Mouse (Mus musculus): ENCODE results near the gene Ndufa3. TPM values are rescaled to one million over a fixed set of nuclear protein-coding genes. Genes with fewer than 3 reads are reported as not detected.
"Not testable (repeated sequence)": the region's sequence is repeated elsewhere in the genome, so short reads cannot be mapped to it uniquely, and the experiment has no call there.

Ndufa3 gene
- 425 and 461 TPM in 2 replicates for polyA plus RNA-seq (2015; fragmentation: Nextera tagmentation; extraction: Ambion mirVana)

DNA sequence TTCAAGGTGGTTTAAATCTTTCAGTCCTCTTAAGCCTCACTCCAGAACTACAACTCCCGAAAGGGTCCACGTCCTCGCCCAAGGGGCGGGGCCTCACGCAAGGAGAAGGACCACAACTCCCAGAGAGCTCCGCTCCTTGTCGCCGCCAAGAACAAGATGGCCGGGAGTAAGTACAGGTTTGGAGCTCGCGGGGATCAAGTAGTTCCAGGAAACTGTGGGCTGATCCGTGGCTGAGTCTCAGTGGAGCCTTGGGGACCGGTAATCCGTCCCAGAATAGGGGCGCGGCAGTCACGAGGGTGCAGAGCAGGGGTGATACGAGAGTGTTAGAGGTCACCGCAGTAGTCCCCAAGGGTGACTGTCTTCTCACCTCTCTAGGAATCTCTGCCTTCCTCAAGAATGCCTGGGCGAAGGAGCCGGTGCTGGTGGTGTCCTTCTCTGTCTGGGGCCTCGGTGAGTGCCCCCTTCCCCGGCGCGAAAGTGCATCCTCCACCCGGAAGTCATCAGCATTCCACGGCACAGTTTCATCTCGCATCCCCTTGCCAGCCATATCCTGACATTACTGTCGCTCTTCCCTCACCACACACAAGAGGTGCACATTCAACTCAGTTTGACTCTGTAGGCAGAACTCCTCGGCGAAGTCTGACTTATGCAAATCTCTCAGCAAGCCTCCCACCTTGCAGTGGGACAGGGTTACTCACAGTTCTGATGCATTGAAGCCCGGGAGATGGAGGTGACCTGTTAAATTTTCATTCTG lies at the start of gene Ndufa3:
Ndufa3 (plus strand) TSS at position 132 of the 754 bp plus-strand sequence.
- H3K27me3 ChIP-seq, result no peaks in the 10 kb centered on the region
- H3K27ac ChIP-seq, result peak within 1 kb of the TSS; percentile 71
- H3K9me3 ChIP-seq, result no peaks in the 10 kb centered on the region
- H3K4me3 ChIP-seq, result peak within 1 kb of the TSS; percentile 72
- peaks cover 13% of the 10 kb centered on the region; the same call in 1 of the 2 replicates for H3K4me1 ChIP-seq
- under 1% methylated on average over 32 of the region's 32 CpGs for WGBS
- peak within 1 kb of the TSS; percentile 85 for H3K9ac ChIP-seq
- H3K4me2 ChIP-seq, result peak within 1 kb of the TSS; percentile 82
- peak; percentile 90 for ATAC-seq (ENCODE audit: insufficient number of reproducible peaks, low FRiP score, low TSS enrichment, low read depth)
- peaks cover 26% of the 10 kb centered on the region for H3K36me3 ChIP-seq

DNA sequence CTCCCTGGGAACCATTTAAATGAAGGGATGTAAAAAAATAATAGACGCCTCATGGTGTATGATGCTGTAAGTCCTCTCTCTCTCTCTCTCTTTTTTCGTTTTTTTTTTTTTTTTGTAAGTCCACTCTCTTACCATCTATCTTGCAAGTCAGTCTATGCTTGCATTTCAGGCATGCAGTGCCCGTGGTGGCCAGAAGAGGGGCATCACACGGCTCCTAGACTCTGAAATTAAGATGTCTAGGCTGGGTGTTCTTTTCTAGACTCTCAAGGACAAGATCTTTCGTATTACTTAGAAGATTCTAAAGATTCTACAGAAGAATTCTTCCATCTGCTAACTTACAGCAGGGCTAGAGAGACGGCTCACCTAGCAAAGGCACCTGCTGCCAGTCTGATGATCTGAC lies 47.4 kb upstream of the Ndufa3 start:
- Histone ChIP-seq H3K9me3 (no peaks in the 10 kb centered on the region), H3K27ac (no peak overlapping the region), H3K9ac (no peak overlapping the region), H3K4me2 (no peak overlapping the region), H3K4me3 (no peak overlapping the region), H3K4me1 (no peaks in the 10 kb centered on the region), H3K27me3 (no peaks in the 10 kb centered on the region), H3K36me3 (no peaks in the 10 kb centered on the region)
- no peak for ATAC-seq (ENCODE audit: insufficient number of reproducible peaks, low FRiP score, low TSS enrichment, low read depth)
- 66% methylated on average over 6 of the region's 6 CpGs for WGBS

DNA sequence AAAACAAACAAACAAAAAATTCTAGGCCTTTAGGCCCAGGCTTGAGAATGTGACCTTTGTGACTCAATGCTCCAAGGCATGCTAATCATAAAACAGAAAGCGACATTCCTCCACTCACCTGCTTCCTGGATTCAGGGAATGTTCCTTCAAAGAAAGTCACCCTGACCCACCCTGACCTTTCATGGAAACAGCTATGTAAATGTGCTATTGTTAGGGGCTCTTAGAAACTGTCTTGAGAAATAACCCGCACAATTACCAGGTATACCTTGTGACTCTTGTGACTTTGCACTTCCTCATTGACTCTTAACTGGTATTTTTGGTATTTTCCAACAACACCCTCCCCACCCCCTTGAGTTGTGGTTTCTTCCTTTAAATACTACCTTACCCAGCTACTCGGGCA lies 46.6 kb upstream of the Ndufa3 start:
- H3K9me3 ChIP-seq, H3K27me3 ChIP-seq: not testable (repeated sequence)
- WGBS, result 80% methylated on average over 3 of the region's 3 CpGs

DNA sequence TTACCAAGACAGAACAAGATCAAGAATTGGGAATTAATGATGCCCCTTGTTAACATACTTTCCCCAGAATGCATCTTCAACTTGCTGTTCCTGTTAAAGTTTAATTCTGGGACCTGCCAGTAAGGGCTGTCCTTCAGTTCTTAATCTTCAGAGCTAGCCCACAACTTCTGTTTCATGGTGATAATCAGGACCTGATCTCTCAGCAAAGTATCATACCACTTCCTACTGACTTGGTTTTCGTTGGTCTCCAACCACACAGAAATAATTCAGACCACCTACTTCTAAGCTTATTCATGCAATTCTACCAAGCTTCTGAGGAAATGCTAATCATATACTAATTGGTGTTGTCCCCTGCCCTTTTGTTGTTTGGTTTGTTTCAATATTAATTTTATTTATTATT lies 45.3 kb upstream of the Ndufa3 start:
- H3K9me3 ChIP-seq, result no peaks in the 10 kb centered on the region
- no peak overlapping the region for H3K4me3 ChIP-seq
- no peak overlapping the region for H3K27ac ChIP-seq
- no peak overlapping the region for H3K9ac ChIP-seq
- WGBS, result 77% methylated on average over 1 of the region's 1 CpGs
- ATAC-seq (ENCODE audit: insufficient number of reproducible peaks, low FRiP score, low TSS enrichment, low read depth), result no peak
- no peaks in the 10 kb centered on the region for H3K27me3 ChIP-seq
- H3K4me2 ChIP-seq, result no peak overlapping the region
- H3K36me3 ChIP-seq, result no peaks in the 10 kb centered on the region
- H3K4me1 ChIP-seq, result no peaks in the 10 kb centered on the region

More for the DNA sequence above, 46.6 kb upstream of the Ndufa3 start:
- not testable (repeated sequence) for H3K27ac ChIP-seq; H3K4me3 ChIP-seq; H3K4me1 ChIP-seq; ATAC-seq (ENCODE audit: insufficient number of reproducible peaks, low FRiP score, low TSS enrichment, low read depth); H3K4me2 ChIP-seq; H3K36me3 ChIP-seq; H3K9ac ChIP-seq

DNA sequence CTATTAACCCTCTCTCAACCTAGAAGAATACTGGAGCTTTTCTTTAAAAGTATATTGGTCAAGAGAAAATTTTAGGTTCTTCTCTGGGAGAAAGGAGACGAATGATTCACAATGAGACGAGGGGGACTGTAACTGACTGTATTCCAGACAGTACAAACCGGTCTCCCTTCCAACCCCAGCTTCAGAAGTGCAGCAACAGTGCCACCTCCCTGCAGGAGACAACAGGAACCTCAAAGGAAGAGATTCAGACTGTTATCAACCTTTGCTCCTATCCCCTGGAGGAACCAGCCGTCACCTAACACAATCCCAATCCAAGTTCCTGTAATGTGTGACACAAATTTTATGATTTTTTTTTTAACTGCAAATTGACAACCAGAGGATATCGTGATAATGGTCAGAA lies 43.0 kb upstream of the Ndufa3 start:
- H3K27me3 ChIP-seq, result no peaks in the 10 kb centered on the region
- H3K4me2 ChIP-seq, result no peak overlapping the region

DNA sequence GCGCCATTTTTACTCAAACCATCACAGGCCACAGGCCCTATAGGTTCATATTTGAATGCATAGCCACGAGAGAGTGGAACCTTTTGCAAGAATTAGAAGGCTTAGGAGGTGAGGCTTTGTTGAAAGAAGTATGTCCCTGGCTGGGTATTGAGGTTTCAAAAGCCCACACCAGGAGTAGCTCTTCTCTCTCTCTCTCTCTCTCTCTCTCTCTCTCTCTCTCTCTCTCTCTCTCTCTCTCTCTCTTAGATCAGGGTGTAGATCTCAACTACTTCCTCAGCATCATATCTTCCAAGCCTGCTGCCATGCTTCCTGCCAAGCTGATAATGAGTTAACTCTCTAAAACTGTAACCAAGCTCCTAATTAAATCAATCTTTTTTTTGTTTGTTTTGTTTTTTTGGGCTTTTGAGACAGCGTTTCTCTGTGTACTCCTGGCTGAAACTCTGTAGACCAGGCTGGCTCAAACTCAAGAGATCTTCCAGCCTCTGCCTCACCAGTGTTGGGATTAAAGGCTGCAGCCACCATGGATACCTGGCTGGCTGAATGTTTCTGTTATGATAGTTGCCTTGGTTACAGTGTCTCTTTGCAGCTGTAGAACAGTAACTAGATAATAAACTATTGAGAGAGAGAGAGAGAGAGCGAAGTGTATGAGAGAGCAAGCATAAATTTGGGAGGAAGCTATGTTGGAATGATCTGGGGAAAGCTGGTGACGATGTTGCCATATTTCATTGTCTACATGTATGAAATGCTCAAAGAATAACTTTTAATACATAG lies 40.6 kb upstream of the Ndufa3 start:
- H3K4me2 ChIP-seq, result no peak overlapping the region
- H3K9ac ChIP-seq, result no peak overlapping the region
- 75% methylated on average over 5 of the region's 5 CpGs for WGBS
- H3K27me3 ChIP-seq, result no peaks in the 10 kb centered on the region
- no peak overlapping the region for H3K4me3 ChIP-seq
- no peak for ATAC-seq (ENCODE audit: insufficient number of reproducible peaks, low FRiP score, low TSS enrichment, low read depth)
- H3K27ac ChIP-seq, result no peak overlapping the region
- no peaks in the 10 kb centered on the region for H3K4me1 ChIP-seq
- no peaks in the 10 kb centered on the region for H3K36me3 ChIP-seq
- H3K9me3 ChIP-seq, result no peaks in the 10 kb centered on the region

More for the DNA sequence above, 43.0 kb upstream of the Ndufa3 start:
- H3K9ac ChIP-seq, result no peak overlapping the region
- ATAC-seq (ENCODE audit: insufficient number of reproducible peaks, low FRiP score, low TSS enrichment, low read depth), result no peak
- no peak overlapping the region for H3K27ac ChIP-seq
- H3K36me3 ChIP-seq, result no peaks in the 10 kb centered on the region
- H3K4me3 ChIP-seq, result no peak overlapping the region
- no peaks in the 10 kb centered on the region for H3K9me3 ChIP-seq
- WGBS, result 47% methylated on average over 5 of the region's 5 CpGs
- H3K4me1 ChIP-seq, result no peaks in the 10 kb centered on the region

DNA sequence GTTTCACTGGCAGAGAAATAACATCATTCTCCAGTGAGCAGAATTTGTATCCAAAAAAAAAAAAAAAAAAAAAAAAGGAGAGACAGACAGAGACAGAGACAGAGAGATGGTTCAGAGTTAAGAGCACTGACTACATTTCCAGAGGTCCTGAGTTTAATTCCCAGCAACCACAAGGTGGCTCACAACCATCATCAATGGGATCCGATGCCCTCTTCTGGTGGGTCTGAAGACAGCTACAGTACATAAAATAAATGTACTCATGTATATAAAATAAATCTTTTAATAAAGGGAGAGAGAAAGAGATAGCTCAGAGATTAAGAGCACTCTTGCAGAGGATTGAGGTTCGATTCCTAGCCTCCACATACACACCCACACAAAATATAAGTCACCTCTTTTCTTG lies 39.0 kb upstream of the Ndufa3 start:
- H3K9ac ChIP-seq, result no peak overlapping the region
- H3K9me3 ChIP-seq, result no peaks in the 10 kb centered on the region
- no peak overlapping the region for H3K27ac ChIP-seq
- H3K4me3 ChIP-seq, result no peak overlapping the region
- H3K27me3 ChIP-seq, result no peaks in the 10 kb centered on the region
- ATAC-seq (ENCODE audit: insufficient number of reproducible peaks, low FRiP score, low TSS enrichment, low read depth), result no peak
- 81% methylated on average over 2 of the region's 2 CpGs for WGBS
- no peak overlapping the region for H3K4me2 ChIP-seq
- H3K4me1 ChIP-seq, result no peaks in the 10 kb centered on the region
- no peaks in the 10 kb centered on the region for H3K36me3 ChIP-seq

DNA sequence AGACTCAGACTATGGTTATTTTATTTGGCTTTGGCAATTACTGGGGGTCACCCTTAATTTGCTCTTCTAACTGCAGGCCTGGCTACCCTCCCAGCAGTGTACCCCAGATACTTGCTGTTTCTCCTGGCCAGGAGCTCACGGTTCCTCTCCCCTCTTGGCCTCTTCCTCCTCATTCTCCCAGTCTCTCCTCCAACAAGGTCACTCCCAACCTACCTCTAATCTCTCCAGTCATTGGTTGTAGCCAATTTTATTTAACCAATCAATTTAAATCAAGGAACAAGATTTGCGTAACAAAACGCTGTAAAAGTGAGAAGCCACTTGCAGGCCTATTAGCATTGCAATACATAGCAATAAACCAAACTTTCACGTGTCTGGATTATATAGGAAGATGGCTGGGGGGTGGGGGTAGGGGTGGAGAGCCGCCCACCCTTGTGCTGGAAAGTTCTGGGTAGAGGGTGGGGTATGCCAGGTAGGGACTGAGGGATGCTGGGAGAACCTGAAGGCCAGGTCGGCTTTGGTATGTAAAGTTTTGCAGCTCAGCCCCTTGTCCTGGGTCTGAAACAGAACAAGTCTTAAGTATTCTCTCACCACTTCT lies 38.1 kb upstream of the Ndufa3 start:
- no peaks in the 10 kb centered on the region for H3K4me1 ChIP-seq
- no peak overlapping the region for H3K4me2 ChIP-seq
- H3K9ac ChIP-seq, result no peak overlapping the region
- no peaks in the 10 kb centered on the region for H3K27me3 ChIP-seq
- H3K4me3 ChIP-seq, result no peak overlapping the region
- no peak overlapping the region for H3K27ac ChIP-seq
- no peaks in the 10 kb centered on the region for H3K9me3 ChIP-seq
- ATAC-seq (ENCODE audit: insufficient number of reproducible peaks, low FRiP score, low TSS enrichment, low read depth), result no peak
- 51% methylated on average over 6 of the region's 6 CpGs for WGBS
- no peaks in the 10 kb centered on the region for H3K36me3 ChIP-seq

DNA sequence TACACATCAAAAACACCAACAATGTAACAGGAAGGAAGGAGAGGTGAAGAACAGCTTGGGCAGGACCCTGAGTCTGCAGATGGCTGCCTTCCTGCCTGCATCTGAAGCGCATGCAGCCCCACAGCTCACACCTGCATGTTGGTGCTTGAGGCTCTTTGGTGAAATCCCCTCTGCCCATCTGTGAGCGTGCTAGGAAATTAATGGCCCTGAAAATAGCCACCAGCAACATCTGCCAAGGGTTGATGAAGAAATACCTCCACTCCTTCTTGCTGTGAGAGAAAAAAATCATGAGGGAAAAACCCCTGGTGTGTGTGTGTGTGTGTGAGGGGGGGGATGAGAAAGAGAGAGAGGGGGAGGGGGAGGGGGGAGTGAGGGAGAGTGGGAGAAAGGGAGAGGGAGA lies 37.1 kb upstream of the Ndufa3 start:
- WGBS, result 35% methylated on average over 2 of the region's 2 CpGs
- no peaks in the 10 kb centered on the region for H3K36me3 ChIP-seq
- no peak overlapping the region for H3K9ac ChIP-seq
- no peaks in the 10 kb centered on the region for H3K27me3 ChIP-seq
- no peaks in the 10 kb centered on the region for H3K9me3 ChIP-seq
- H3K4me3 ChIP-seq, result no peak overlapping the region
- no peaks in the 10 kb centered on the region for H3K4me1 ChIP-seq
- no peak overlapping the region for H3K4me2 ChIP-seq
- ATAC-seq (ENCODE audit: insufficient number of reproducible peaks, low FRiP score, low TSS enrichment, low read depth), result no peak
- H3K27ac ChIP-seq, result no peak overlapping the region

DNA sequence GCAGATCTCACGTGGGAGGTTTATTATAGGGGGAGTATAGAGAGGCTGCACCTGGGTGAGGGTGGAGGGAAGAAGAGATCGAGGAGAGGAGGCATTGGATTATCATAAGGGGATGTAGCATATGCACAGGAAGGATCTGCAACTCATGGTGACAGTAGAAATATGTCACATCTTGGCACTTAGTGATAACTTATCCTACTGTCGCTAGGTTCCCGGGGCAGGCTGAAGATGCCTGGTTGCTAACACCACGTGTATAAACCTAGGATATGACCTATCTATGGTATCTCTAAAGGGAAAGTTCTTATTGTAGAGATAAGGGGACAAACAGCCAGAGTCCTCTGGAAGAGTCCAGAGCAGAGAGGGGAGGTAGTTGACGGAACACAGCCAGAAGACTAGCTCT lies 31.4 kb upstream of the Ndufa3 start:
- H3K4me3 ChIP-seq, result no peak overlapping the region
- H3K36me3 ChIP-seq, result no peaks in the 10 kb centered on the region
- no peak overlapping the region for H3K27ac ChIP-seq
- no peaks in the 10 kb centered on the region for H3K9me3 ChIP-seq
- 6% methylated on average over 6 of the region's 6 CpGs for WGBS
- no peaks in the 10 kb centered on the region for H3K4me1 ChIP-seq
- no peaks in the 10 kb centered on the region for H3K27me3 ChIP-seq
- ATAC-seq (ENCODE audit: insufficient number of reproducible peaks, low FRiP score, low TSS enrichment, low read depth), result no peak
- no peak overlapping the region for H3K4me2 ChIP-seq
- H3K9ac ChIP-seq, result no peak overlapping the region

DNA sequence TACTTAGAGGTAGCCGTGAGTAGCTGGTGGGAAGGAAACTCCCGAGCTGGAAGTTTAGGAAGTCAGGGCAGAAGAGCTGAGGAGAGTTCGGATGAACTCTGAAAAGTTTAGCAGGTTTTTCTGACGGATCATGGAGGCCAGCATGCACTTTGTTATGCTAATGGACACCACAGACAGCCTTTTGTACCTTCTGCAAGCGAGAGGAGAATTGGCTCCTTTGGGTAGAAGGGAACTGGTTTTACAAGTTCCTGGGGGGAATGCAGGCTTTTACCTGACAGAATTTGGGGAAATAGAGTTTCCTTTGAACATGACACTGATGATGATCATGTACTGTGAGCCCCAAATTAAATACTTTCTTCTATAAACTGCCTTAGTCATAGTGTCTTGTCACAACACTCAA lies 30.9 kb upstream of the Ndufa3 start:
- Histone ChIP-seq H3K4me1 (no peaks in the 10 kb centered on the region), H3K9ac (no peak overlapping the region), H3K4me3 (no peak overlapping the region), H3K4me2 (no peak overlapping the region), H3K27me3 (no peaks in the 10 kb centered on the region), H3K36me3 (no peaks in the 10 kb centered on the region), H3K27ac (no peak overlapping the region), H3K9me3 (no peaks in the 10 kb centered on the region)
- WGBS, result 5% methylated on average over 5 of the region's 5 CpGs
- no peak for ATAC-seq (ENCODE audit: insufficient number of reproducible peaks, low FRiP score, low TSS enrichment, low read depth)

DNA sequence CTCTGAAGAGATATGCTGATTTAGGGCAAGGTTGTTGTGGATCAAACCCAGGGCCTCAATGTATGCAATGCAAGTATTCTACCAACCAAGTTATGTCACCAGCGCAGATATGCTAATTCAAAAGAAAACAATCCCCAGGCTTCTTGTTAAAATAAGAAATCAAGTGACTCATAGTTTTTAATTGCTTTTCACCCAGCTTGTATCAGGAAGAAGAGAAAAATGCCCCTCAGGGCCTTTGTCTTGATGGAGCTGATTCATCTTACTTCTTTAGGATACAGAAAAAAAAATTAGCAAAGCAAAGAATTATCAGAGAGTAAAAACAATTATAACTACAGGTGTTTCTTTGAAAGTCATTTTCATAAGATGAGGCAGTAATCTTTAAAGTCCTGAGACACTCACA lies 29.9 kb upstream of the Ndufa3 start:
- no peaks in the 10 kb centered on the region for H3K9me3 ChIP-seq
- no peak overlapping the region for H3K4me2 ChIP-seq
- H3K9ac ChIP-seq, result no peak overlapping the region
- WGBS, result 72% methylated on average over 1 of the region's 1 CpGs
- no peak overlapping the region for H3K4me3 ChIP-seq
- no peaks in the 10 kb centered on the region for H3K27me3 ChIP-seq
- ATAC-seq (ENCODE audit: insufficient number of reproducible peaks, low FRiP score, low TSS enrichment, low read depth), result no peak
- no peaks in the 10 kb centered on the region for H3K4me1 ChIP-seq
- no peak overlapping the region for H3K27ac ChIP-seq
- no peaks in the 10 kb centered on the region for H3K36me3 ChIP-seq
